Mouse (Mus musculus) gastrocnemius, postnatal 10 days (tissue): ENCODE measurements around the gene St3gal3. TPM values are rescaled to one million over a fixed set of nuclear protein-coding genes. Genes with fewer than 3 reads are reported as not detected.

Experiments
- DNase-seq: peaks from one replicate; pipeline ENCODE4 v3.0.0; 2021; ENCODE audit warnings: mixed read lengths
- total RNA-seq, 2 experiments: library from RNA; stranded (reverse); gene quantifications; 2 replicates each; pipeline ENCODE4 v1.2.3; 2021

The St3gal3 gene
- total RNA-seq, 2 experiments from 2014 or later, result 40.9 to 48.9 TPM

DNA sequence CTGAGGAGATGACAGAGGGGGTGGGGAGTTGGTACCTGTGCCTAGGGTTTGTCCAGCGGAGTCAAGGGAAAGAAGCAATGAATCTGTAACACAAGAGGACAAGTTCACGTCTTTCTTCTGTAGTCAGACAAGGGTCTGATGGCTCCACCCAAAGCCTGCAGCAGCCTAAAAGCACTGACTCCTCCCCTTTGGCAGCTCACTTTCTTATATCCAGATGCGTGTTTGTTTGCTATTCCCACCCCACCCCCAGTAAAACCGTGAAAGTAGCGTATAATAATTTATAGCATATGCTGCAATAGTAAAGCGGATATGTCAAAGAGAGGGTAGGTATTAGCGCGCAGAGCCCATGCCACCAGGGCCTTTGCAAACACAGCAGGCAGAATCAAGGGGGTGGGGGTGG lies 80.1 kb downstream of the St3gal3 start:
- DNase-seq, result no peak

DNA sequence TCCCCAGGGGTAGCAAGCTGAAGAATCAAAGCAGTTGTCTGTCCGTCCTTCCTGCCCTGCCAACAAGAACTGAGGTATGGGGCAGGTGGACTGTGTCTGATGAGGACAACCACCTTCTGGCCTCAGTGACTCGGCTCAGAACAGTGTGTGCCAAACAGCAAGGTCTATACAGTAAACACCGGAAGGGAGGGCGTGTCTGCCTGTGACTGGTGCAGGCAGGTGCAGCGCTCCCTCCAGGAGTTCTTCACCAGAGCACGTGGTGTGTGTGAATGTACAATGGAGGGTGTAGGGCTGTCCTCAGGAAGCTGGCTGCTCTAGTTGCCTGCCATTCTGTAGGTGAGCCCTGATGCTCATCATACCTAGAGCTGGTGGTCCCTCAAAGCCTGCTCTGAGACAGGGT lies 80.8 kb downstream of the St3gal3 start:
- DNase-seq, result no peak

DNA sequence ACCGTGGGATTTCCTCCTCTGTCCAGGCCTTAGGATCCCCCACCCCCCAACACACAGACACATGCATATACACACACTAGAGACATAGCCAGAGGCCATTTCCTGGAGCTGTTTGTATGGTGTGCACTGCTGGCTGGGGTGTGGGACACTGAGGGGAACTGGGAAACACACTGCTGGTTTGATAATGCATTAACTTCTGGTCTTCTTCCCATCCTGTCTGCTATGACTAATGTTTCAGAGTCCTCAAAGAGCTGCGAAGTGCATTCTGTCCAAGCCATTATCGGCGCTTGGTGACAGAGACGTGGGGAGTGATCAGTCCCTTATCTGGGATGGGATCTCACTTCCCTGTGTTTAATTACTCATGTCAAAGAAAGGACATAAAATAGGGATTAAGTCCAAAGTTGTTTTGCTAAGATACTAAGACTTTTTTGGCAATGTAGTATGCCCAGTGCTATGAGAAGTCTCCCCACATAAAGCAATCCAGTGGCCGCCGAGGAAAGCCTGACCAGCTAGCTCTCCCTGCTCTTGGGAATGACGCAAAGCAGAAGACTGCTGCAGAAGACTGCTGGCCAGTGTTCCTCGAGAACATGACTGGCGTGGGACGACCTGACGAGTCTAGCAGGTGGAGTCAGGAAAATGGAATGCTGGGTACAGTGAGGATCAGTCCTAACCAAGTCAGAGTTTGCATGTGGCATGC lies 85.0 kb downstream of the St3gal3 start:
- no peak for DNase-seq

DNA sequence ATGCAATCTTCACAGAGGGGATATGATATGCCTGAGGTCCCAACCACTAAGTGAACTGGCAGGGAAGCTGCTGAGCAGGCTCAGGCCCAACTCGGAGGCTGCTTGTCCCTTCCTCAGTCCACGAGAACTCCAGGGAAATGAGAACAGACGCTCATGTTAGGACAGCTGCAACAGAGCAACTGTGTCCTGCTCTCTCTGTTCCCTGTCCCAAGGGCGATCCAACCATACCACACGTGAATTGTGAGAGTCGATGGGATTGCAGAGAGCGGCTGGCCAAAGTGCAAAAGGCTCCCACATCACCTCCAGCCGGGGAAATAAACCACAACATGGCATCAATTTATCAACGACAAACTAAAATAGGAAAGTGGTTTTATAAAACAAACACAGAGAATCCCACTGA lies 90.2 kb downstream of the St3gal3 start:
- DNase-seq, result no peak

DNA sequence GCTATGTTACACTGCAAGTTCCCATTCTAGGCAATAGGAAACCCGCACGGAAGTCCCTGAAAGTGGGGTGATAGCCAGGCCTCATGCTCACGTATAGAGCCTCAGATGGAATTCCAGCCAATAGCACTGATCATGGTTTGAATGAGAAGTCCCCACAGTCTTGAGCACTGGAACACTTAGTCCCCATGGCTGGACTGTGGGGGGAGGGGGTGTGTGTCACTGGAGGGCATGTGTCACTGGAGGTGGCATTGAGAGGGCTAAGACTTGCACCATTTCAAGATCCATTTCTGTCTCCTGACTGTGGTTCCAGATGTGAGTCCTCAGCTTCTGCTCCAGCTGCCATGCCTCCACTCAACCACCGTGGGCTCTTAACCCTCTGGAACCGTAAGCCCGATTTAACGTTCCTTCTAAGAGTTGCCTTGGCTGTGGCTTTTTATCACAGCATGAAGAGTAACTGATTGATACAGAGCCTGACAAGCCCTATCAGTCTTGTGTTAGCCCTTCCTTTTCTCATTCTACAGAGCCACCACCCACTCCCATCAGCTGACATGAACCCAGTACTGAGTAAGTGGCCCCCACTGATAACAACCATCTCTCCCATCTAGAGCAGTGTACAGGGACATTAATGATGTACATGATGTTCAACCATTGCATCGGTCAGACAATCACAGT lies 91.2 kb downstream of the St3gal3 start:
- no peak for DNase-seq

DNA sequence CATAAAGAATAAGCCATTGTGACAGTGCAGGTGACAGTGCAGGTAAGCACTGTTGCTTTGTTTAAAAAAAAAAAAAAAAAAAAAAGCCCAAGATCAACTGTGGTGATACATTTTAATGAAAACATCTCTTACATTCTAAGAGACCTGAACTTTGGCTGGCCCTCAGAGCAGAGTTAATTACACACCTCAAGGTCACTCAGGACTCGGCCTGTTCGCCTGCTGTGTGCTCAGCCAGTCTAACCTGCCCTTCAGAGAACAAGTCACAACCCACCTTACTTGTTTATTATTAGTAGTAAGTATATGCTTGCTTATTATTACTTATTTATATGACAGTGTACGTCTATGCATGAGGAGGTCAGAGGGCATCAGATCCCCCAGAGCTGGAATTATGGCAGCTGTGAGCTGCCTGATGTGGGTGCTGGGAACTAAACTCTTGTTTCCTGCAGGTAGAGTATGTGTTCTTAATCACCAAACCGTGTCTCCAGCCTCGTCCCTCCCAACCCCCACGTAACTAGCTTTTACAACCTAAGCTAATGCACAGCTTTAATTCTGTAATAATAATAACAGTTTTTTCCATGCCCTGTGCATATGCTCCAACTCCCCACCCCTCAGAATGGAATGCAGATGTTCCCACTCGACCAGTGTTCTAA lies 91.9 kb downstream of the St3gal3 start:
- no peak for DNase-seq

DNA sequence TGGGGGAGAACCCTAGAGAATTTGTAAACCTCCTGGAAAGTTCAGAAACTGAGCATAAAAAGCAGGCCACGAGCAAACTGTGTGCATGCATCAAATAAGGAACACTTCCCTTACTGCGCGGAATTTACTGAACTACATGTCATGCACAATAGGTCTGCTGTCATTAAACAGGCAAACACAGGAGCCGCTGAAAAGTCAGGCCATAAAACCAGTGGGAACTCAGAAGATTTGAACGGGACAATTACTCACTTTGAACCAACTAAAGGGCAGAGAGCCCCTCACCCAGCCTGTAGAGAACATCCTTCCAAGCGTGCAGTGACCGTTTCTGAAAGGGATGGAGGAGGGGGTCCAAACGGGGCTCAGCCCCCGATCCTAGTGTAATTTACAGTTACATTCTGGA lies 93.6 kb downstream of the St3gal3 start:
- DNase-seq, result no peak

DNA sequence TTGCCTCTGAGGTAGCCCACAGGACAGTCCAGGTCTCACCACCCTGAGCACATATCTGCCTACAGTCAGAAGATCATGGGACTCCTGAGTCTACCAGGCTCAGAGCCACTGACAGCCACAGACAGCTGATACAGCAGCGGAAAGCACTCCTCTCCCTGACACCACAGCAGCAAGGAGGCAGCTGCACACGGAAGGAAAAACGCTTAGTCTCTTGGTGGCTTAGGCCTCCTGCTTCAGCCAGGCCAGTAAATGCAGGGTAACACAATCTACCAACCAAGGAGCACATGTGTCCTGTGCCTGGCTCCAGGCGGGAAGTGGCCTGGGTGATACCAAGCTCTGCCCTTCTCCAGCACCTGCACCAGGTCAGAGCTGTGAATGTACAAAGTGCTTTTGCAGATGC lies 94.1 kb downstream of the St3gal3 start:
- no peak for DNase-seq

DNA sequence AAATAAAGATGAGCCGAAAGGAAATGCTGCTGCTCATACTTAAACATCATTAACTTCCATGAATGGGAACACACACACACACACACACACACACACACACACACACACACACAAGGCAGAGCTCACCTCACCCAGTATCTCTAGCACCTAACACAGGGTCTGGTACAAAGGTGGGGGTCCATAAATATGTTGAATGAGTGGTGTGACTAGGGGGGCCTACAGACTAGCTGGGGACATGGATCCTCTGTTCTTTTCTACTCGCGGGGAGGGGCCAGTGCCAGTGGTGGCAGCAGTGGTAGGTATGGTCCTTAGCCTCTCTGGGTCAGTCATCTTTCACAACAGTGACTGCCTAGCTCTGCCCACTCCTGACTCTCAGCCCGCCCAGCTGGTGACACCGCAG lies 94.8 kb downstream of the St3gal3 start:
- no peak for DNase-seq

DNA sequence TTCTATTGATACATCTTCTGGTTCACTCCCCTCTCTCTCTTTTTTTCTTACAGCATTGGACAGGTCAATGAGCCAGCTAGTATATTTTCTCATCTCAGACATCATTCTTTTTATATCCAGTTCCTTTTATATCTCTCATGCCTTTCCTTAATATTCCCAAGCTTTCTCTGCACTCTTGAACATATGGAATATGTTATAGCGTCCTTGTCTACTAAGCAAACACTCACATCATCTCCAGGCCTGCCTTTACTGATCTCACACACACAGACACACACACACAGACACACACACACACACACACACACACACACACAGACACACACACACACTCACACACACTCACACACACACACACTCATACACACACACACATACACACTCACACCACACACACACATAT lies 96.7 kb downstream of the St3gal3 start:
- no peak for DNase-seq

DNA sequence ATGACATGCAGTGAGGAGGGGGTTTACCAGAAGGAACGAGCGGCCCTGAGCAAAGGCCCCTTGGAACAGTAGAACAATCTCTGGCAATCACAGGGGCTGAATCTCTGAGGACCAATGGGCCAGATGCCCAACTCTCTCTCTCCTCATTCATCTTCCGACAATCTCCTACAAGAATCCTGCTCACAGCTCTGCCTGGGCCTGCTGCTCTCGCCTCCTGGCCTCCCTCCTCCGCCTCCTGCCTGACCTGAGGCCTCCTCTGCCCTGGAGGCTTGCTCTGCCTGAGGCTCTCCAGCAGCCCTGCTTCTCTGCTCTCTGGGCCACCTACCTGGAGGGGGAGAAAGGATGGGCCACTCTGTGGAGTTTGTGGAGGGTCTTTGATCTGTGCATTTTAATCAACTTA lies 97.3 kb downstream of the St3gal3 start:
- DNase-seq, result no peak

DNA sequence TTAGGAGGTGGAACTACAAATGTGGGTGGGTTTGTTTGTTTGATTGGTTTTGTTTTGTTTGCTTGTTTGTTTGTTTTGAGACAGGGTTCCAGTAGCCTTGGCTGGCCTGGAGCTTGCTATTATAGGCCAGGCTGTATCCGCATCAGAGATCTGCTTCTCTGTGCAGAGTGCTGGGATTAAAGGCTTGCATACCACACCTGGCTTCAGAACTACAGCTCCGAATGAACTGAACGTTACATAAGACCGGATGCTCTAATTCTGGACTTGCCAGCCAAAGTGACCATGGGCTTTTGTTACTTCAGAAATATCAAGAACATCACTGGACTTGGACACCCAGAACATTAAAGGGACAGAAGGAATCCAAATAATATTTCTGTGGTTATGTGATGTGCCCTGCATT lies 98.2 kb downstream of the St3gal3 start:
- DNase-seq, result no peak

DNA sequence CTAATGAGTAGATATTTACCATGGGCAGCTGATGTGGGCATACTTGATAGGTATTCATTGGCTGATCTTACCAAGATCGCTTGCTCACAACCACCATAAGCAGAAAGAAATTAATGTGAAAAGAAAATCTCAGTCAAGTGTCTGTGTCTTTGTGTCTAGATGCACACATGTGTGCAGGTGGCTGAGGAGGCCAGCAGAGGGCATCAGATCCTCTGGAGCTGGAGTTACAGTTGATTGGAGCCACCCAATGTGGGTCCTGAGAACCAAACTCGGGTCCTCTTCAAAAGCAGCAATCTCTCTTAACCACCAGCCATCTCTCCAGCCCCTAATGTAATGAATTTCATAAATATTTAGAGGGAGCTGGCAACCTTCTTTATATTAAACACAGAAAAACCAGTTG lies 99.6 kb downstream of the St3gal3 start:
- DNase-seq, result no peak

DNA sequence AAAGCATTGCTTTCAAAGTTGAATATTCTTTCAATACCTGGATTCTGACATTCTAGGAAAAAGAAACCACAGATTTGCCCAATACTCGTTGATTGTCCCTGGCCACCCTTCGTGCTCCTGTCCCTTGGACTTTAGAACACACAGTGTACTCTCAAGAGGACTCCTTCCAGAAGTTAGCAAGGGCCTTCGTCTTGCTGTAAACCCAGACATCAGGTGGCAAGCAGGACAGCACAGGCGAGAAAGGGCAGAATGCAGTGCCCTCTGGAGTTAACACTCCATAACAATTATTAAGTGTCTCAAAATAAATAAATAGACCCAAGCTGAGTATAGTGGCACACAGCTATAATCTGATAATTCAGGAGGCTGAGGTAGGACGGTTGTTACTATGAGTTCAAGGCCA lies 101.7 kb downstream of the St3gal3 start:
- DNase-seq, result no peak

DNA sequence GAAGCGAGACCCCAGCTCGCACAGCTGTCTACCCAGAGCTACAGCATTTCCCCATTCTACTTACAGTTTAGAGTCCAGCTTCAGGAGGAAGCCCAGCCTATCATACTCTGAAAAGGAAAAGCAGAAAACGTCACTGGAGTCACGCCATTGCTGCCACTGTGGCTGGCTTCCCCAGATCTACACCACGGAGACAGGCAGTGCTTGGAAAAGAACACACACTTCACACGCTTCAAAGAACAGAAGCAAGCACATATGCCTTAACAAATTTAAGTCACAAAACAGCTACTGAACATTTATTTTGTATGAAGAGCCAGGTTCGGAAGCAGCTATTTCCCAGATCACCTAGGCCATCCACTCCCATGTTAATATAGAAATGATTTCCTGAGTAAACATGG lies 102.9 kb downstream of the St3gal3 start:
- DNase-seq, result no peak

DNA sequence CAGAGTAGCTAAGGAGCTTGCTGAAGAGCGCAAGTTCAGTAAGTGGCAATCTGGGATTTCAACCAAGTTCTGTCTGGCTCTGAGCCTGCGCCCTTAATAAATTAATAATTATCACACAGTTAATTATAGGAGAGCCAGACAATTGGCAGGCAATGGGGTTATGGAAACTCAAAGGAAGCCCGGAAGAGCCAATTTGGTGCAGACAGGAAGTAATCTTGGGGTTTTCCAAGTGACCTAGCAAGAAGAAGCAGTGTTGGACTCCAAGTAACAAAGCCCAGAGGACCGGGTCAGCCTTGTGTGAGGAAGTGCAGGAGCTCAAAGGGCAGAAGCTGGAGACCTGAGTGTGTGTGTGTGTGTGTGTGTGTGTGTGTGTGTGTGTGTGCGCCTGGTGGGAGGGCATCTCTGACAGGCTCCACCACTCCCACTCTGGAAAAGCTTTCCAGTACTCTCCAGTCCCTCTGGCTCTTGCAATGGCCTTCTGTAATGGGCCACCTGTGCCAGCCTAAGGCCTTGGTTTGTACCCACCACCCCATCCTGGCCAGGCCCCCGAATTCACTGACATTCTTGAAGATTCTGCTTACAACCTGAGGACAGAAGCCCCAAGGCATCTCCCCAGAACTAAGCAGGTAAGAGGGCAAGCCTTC lies 103.5 kb downstream of the St3gal3 start:
- DNase-seq, result no peak

DNA sequence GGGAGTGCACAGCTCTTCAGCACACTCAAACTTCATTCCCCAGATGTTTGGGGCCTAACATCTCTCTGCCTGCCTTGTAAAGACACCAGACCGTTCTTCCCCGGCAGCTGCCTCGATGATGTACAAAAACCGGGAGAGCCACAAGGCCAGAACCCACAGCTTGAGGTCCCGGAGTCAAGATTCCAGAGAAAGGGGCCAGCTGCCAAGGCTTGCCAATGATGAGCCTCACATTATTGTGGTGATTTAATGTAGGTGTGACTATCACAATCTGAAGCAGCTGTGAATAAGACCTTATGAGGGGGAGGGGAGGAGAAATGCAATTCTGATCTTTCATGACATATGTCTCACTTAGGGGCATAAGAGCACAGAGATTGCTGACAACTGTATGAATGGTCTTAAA lies 104.4 kb downstream of the St3gal3 start:
- no peak for DNase-seq

DNA sequence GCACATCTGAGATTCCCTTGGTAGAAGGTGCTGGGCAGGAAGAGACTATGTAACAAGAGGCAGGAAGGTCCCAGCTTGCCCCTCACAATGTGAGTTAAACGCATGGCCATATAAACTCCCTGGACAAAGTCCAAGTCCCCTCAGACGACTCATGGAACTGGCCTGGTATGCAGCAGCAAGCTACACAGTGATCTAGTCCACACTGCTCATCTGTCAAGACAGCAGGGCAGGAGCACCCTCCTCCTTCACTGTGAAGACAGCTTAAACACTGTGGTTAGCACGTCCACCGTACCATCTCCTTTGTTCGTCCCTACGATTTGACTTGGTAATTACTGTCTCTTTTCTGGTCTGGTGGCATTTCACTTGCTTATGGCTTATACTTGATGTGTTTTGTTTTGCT lies 104.8 kb downstream of the St3gal3 start:
- DNase-seq, result no peak

DNA sequence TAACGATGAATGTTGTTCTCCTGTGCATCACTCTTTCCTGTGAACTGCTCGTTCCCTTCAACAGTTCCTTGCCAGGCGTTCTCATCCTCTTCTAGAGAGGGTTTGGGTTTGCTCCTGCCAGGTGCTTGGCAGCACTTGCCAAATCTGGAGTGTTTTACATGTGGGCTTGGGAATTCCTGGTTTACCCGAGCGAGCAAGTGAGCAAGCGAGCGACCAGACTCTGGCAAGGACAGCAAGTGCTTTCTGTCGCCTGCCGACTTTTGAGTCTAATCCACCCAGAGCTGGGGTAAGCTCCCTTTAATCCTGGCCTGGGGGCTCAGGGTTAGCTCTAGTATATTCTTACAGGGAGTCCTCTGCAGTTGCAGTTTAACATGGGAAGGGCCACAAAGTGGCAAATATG lies 105.7 kb downstream of the St3gal3 start:
- DNase-seq, result no peak

DNA sequence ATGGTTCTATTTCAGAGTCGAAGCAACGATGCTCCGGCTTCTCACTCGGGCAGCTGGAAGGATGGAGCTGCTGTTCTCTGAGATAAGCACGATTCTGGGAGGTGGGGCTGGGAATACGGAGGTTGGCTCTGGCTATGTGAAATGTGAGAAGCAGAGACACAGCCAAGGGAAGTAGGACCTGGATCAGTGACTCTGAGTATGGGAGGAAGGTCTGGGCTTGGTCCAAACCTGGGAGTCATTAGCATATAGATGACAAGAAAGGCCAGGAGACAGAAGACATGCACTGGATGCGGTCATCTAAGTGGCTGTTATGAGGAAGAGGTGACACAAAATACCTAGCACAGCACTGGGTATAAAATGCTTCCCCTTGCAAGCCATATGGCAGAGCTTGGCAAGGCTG lies 108.8 kb downstream of the St3gal3 start:
- no peak for DNase-seq

DNA sequence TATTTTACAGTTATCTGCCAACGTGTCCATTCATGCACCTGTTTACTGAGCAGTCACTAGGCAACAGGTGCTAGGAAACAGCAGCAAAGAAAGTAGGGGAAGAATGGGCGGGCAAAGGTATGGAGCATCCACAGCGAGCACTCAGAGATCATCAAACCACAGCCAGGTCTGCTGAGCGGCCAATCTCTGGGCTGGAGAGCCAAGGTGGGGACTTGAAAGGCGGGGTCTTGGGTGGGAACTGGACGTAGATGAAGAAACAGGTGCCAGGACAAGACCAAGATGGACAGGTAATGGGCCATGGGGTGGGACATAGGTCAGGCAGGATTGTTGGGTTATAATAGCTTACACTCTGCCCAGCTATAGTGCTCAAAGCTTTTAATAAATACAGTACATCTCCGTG lies 109.3 kb downstream of the St3gal3 start:
- DNase-seq, result no peak

DNA sequence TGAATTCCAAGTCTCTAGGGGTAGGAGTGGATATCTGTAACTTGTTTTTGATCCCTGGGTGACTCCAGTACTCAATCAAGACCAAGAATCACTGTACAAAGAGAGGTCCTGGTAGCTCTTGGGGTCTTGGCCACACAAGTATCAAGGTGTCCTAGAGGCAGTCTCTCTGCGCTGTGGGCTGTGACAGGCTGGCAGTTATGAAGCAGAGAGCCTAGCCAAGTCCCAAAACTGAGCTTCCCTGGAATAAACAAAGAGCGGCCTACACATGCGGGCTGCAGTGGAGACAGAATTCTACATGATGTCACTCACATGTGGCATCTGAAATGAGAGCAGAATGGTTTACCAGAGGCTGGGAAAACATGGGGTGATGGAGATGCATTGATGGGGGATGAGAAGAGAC lies 111.9 kb downstream of the St3gal3 start:
- no peak for DNase-seq

DNA sequence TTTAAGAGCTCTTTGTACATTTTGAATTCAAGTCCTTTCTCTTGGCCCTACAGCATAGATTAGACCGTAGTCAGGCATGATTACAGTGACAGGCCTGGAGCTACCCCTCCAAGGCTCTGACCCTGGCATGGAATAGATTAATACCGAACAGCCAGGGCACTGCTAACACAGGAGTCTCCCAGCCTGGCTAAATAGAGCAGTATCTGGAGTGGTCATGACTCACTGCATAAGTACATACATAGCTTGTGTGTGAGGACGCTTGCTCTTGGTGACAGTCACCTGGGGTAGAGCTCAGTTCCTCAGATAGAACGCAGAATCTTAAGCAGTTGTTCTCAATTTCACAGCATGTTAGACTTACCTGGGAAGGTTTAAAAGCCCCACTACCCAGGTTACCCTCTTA lies 112.3 kb downstream of the St3gal3 start:
- DNase-seq, result no peak
